Mouse (Mus musculus) stomach, embryonic 14.5 days (tissue): Measurements from ENCODE around the gene Rassf6. TPM values are rescaled to one million over a fixed set of nuclear protein-coding genes. Genes with fewer than 3 reads are reported as not detected.

Experiments used
- ATAC-seq: fragments of 200-750 bp; cut with Nextera tagmentation; 2 replicates; pipeline ENCODE4 v1.8.0; 2017; ENCODE audit warnings: low read depth, moderate TSS enrichment; ENCODE audit not compliant: insufficient number of reproducible peaks, insufficient read depth, low FRiP score
- H3K27ac ChIP-seq: fragments of 300-500 bp; sonication (generic); 2 replicates; pipeline ENCODE4 v1.5.1; 2014; ENCODE audit warnings: mild to moderate bottlenecking, low read length, moderate library complexity, mixed read lengths
- H3K27me3 ChIP-seq: fragments of 300-500 bp; sonication (generic); 2 replicates; pipeline ENCODE4 v1.6.1; 2014; ENCODE audit warnings: low read length, control low read depth, mixed read lengths; ENCODE audit not compliant: control insufficient read depth, insufficient read depth
- H3K36me3 ChIP-seq: fragments of 300-500 bp; sonication (generic); 2 replicates; pipeline ENCODE4 v1.6.1; 2014; ENCODE audit warnings: mild to moderate bottlenecking, control low read depth, low read length, moderate library complexity, mixed read lengths; ENCODE audit not compliant: control insufficient read depth, insufficient read depth
- H3K4me1 ChIP-seq: fragments of 300-500 bp; sonication (generic); 2 replicates; pipeline ENCODE4 v1.6.1; 2014; ENCODE audit warnings: low read length, control low read depth, mixed read lengths; ENCODE audit not compliant: control insufficient read depth, insufficient read depth
- H3K4me2 ChIP-seq: fragments of 300-500 bp; sonication (generic); replicated peaks from 2 replicates; pipeline ENCODE4 v1.6.1; 2014; ENCODE audit warnings: low read depth, low read length, control low read depth
- H3K4me3 ChIP-seq: fragments of 300-500 bp; sonication (generic); 2 replicates; pipeline ENCODE4 v1.5.1; 2014; ENCODE audit warnings: low read depth, low read length, control low read depth
- H3K9ac ChIP-seq: fragments of 300-500 bp; sonication (generic); replicated peaks from 2 replicates; pipeline ENCODE4 v1.6.1; 2014; ENCODE audit warnings: low read depth, mild to moderate bottlenecking, control low read depth, low read length, moderate library complexity, mixed read lengths
- H3K9me3 ChIP-seq: fragments of 300-500 bp; sonication (generic); 2 replicates; pipeline ENCODE4 v1.6.1; 2016; ENCODE audit warnings: low read depth, low read length, control low read depth; ENCODE audit not compliant: control insufficient read depth
- WGBS: fragments of 180-500 bp; shearing (Covaris S2); extraction: QIAGEN DNeasy Blood & Tissue Kit; methylation state at CpG from one replicate; pipeline ENCODE4 v1.1.7; 2014; 5-methylcytosine and 5-hydroxymethylcytosine counted together
- polyA plus RNA-seq: library from polyadenylated mRNA; unstranded; fragments of >200 nt; fragmentation: Nextera tagmentation; extraction: Ambion mirVana; gene quantifications from 2 replicates; pipeline ENCODE4 v1.2.1, GENCODE M21; 2014

Rassf6 gene
- 5.5 and 5.8 TPM in 2 replicates for polyA plus RNA-seq

- Histone ChIP-seq H3K4me2 (peak within 1 kb of the TSS; percentile 68), H3K4me3 (peak within 1 kb of the TSS; percentile 37), H3K4me1 (no peaks in the 10 kb centered on the region; the same call in 1 of the 2 replicates), H3K36me3 (no peaks in the 10 kb centered on the region), H3K9me3 (no peaks in the 10 kb centered on the region), H3K27ac (peak within 1 kb of the TSS; percentile 55), H3K27me3 (no peaks in the 10 kb centered on the region), H3K9ac (peak within 1 kb of the TSS; percentile 25)
- peak; percentile 95 for ATAC-seq
- 8% methylated on average over 26 of the region's 26 CpGs for WGBS
Observed at GRCm38 (mm10) chr5:90640286-90641217, at the start of gene Rassf6. TSS of gene Rassf6 (minus strand) at chr5:90640657.

- no peak overlapping the region for H3K4me2 ChIP-seq
- no peak overlapping the region for H3K27ac ChIP-seq
- H3K27me3 ChIP-seq, result no peaks in the 10 kb centered on the region
- no peaks in the 10 kb centered on the region for H3K4me1 ChIP-seq
- H3K9ac ChIP-seq, result no peak overlapping the region
- 81% methylated on average over 8 of the region's 8 CpGs for WGBS
- H3K9me3 ChIP-seq, result no peaks in the 10 kb centered on the region
- ATAC-seq, result no peak
- no peak overlapping the region for H3K4me3 ChIP-seq
- H3K36me3 ChIP-seq, result no peaks in the 10 kb centered on the region
Observed at GRCm38 (mm10) chr5:90689426-90690128, 49.1 kb upstream of the Rassf6 start.

GRCm38 (mm10) chr5:90687913-90688312 is 47.5 kb upstream of the Rassf6 start:
- no peak for ATAC-seq
- no peak overlapping the region for H3K4me3 ChIP-seq
- 87% methylated on average over 10 of the region's 10 CpGs for WGBS

GRCm38 (mm10) chr5:90684994-90685393 is 44.5 kb upstream of the Rassf6 start:
- no peaks in the 10 kb centered on the region for H3K27me3 ChIP-seq
- no peak overlapping the region for H3K27ac ChIP-seq
- no peaks in the 10 kb centered on the region for H3K4me1 ChIP-seq
- whole genome bisulfite sequencing, result 52% methylated on average over 4 of the region's 4 CpGs
- H3K4me2 ChIP-seq, result no peak overlapping the region
- H3K9ac ChIP-seq, result no peak overlapping the region
- no peaks in the 10 kb centered on the region for H3K9me3 ChIP-seq
- no peaks in the 10 kb centered on the region for H3K36me3 ChIP-seq
- H3K4me3 ChIP-seq, result no peak overlapping the region
- ATAC-seq, result no peak

More at GRCm38 (mm10) chr5:90687913-90688312, 47.5 kb upstream of the Rassf6 start:
- Histone ChIP-seq H3K4me1 (no peaks in the 10 kb centered on the region), H3K27me3 (no peaks in the 10 kb centered on the region), H3K27ac (no peak overlapping the region), H3K4me2 (no peak overlapping the region), H3K9me3 (no peaks in the 10 kb centered on the region), H3K36me3 (no peaks in the 10 kb centered on the region), H3K9ac (no peak overlapping the region)

- no peak for ATAC-seq
Observed at GRCm38 (mm10) chr5:90681842-90682241, 41.4 kb upstream of the Rassf6 start.

GRCm38 (mm10) chr5:90677560-90677959 is 37.1 kb upstream of the Rassf6 start:
- Histone ChIP-seq H3K27ac (no peak overlapping the region), H3K4me3 (no peak overlapping the region), H3K4me1 (no peaks in the 10 kb centered on the region), H3K4me2 (no peak overlapping the region), H3K36me3 (no peaks in the 10 kb centered on the region), H3K27me3 (no peaks in the 10 kb centered on the region), H3K9me3 (no peaks in the 10 kb centered on the region), H3K9ac (no peak overlapping the region)
- 47% methylated on average over 2 of the region's 2 CpGs for WGBS
- ATAC-seq, result no peak

More at GRCm38 (mm10) chr5:90681842-90682241, 41.4 kb upstream of the Rassf6 start:
- H3K9me3 ChIP-seq, result no peaks in the 10 kb centered on the region
- no peaks in the 10 kb centered on the region for H3K27me3 ChIP-seq
- H3K4me3 ChIP-seq, result no peak overlapping the region
- 83% methylated on average over 4 of the region's 4 CpGs for WGBS
- no peak overlapping the region for H3K27ac ChIP-seq
- no peak overlapping the region for H3K4me2 ChIP-seq
- no peaks in the 10 kb centered on the region for H3K4me1 ChIP-seq
- no peaks in the 10 kb centered on the region for H3K36me3 ChIP-seq
- H3K9ac ChIP-seq, result no peak overlapping the region

- no peaks in the 10 kb centered on the region for H3K36me3 ChIP-seq
- no peak overlapping the region for H3K27ac ChIP-seq
- no peak overlapping the region for H3K9ac ChIP-seq
- no peak overlapping the region for H3K4me3 ChIP-seq
- H3K4me2 ChIP-seq, result no peak overlapping the region
- H3K4me1 ChIP-seq, result no peaks in the 10 kb centered on the region
- H3K9me3 ChIP-seq, result no peaks in the 10 kb centered on the region
- H3K27me3 ChIP-seq, result no peaks in the 10 kb centered on the region
- ATAC-seq, result no peak
- 59% methylated on average over 8 of the region's 8 CpGs for whole genome bisulfite sequencing
Observed at GRCm38 (mm10) chr5:90661852-90662251, 21.4 kb upstream of the Rassf6 start.

- WGBS, result 17% methylated on average over 9 of the region's 9 CpGs
- H3K36me3 ChIP-seq, result no peaks in the 10 kb centered on the region
- no peak overlapping the region for H3K9ac ChIP-seq
- no peaks in the 10 kb centered on the region for H3K27me3 ChIP-seq
- no peak overlapping the region for H3K4me2 ChIP-seq
- H3K27ac ChIP-seq, result no peak overlapping the region
- peak; percentile 60; the same call in 1 of the 2 replicates for ATAC-seq
- H3K4me1 ChIP-seq, result no peaks in the 10 kb centered on the region
- H3K4me3 ChIP-seq, result no peak overlapping the region
- no peaks in the 10 kb centered on the region for H3K9me3 ChIP-seq
Observed at GRCm38 (mm10) chr5:90661436-90661835, 21.0 kb upstream of the Rassf6 start.
